Comparison of ENCODE assay signal across 19 mouse cellular contexts in the genomic region with DNA sequence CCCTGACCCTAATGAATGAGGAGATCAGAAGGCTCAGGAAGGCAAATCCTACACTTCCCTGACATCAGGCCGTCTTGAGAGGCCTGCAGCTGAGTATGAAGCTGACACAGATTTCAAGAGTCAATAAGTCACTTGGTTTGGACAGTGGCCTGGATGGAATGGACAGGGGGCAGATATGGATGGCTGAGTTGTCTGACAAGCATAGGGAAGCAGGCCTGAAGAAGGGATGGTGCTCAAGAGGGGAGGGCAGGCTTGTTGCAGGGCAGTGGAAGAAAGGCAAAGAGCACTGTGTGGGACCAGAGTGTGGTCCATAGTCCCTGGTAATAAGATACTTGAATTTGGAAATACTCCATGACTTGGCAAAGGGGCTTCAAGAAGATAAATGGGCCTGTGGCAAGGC. TPM values are rescaled to one million over a fixed set of nuclear protein-coding genes. Genes with fewer than 3 reads are reported as not detected.
"Had no signal": no experiment of that assay in that cellular context is flagged by ENCODE, and none has a peak within 500 bp of the region (broad histone marks: within the 10 kb centered on the region; RNA-seq: fewer than 3 reads in every experiment).

No protein-coding gene starts in this region.

- H3K27me3 ChIP-seq: lung, embryonic 15.5 days; midbrain, embryonic 13.5 days; midbrain, embryonic 15.5 days; neural tube, embryonic 12.5 days; stomach, embryonic 15.5 days had no signal

- ATAC-seq: lung, postnatal 0 days; midbrain, embryonic 13.5 days; midbrain, embryonic 15.5 days had no signal

- H3K9ac ChIP-seq: lung, embryonic 15.5 days; midbrain, embryonic 13.5 days; midbrain, embryonic 15.5 days; neural tube, embryonic 12.5 days; stomach, embryonic 15.5 days had no signal

- H3K4me2 ChIP-seq: lung, embryonic 15.5 days; midbrain, embryonic 11.5 days; midbrain, embryonic 13.5 days; midbrain, embryonic 15.5 days; neural tube, embryonic 12.5 days; stomach, embryonic 15.5 days had no signal

- H3K4me1 ChIP-seq: lung, embryonic 15.5 days; midbrain, embryonic 13.5 days; midbrain, embryonic 15.5 days; neural tube, embryonic 12.5 days; stomach, embryonic 15.5 days had no signal

- DNase-seq: lung, adult 2 months; lung, postnatal 14 days; lung, postnatal 36 days; right cerebral cortex, postnatal 14 days; thymus, adult 2 months; thymus, postnatal 25 days; thymus, postnatal 4 days had no signal

- H3K27ac ChIP-seq: lung, embryonic 15.5 days; macrophage; midbrain, embryonic 13.5 days; midbrain, embryonic 15.5 days; neural tube, embryonic 12.5 days; stomach, embryonic 15.5 days; stomach, postnatal 0 days had no signal

- H3K4me3 ChIP-seq: lung, embryonic 15.5 days; megakaryocyte, embryonic 14.5 days; midbrain, embryonic 13.5 days; midbrain, embryonic 15.5 days; neural tube, embryonic 12.5 days; stomach, embryonic 15.5 days had no signal

- H3K36me3 ChIP-seq: lung, embryonic 15.5 days; midbrain, embryonic 13.5 days; midbrain, embryonic 15.5 days; neural tube, embryonic 12.5 days; stomach, embryonic 15.5 days had no signal

- H3K9me3 ChIP-seq: lung, embryonic 15.5 days; midbrain, embryonic 13.5 days; midbrain, embryonic 15.5 days; stomach, embryonic 15.5 days had no signal

RNA-seq across cellular contexts. Expression of a gene that starts 2.4 kb away (rescaled TPM):
- polyA plus RNA-seq: lung, embryonic 15.5 days; lung, postnatal 0 days; macrophage; midbrain, embryonic 11.5 days; midbrain, embryonic 13.5 days; midbrain, embryonic 15.5 days; neural tube, embryonic 12.5 days; neural tube, embryonic 14.5 days; stomach, postnatal 0 days had no signal

RNA-seq across cellular contexts. Expression of a gene that starts 8.7 kb away (rescaled TPM):
- polyA plus RNA-seq: lung, adult 2 months; lung, embryonic 15.5 days; lung, postnatal 0 days; macrophage; midbrain, embryonic 11.5 days; neural tube, embryonic 12.5 days; neural tube, embryonic 14.5 days; stomach, embryonic 15.5 days had no signal

RNA-seq across cellular contexts. Expression of a gene that starts 8.7 kb away (rescaled TPM):
- polyA plus RNA-seq: lung, embryonic 15.5 days; lung, postnatal 0 days; macrophage; midbrain, embryonic 11.5 days; midbrain, embryonic 13.5 days; midbrain, embryonic 15.5 days; midbrain, postnatal 0 days; neural tube, embryonic 12.5 days; neural tube, embryonic 14.5 days; stomach, embryonic 15.5 days; stomach, postnatal 0 days had no signal

RNA-seq across cellular contexts. Expression of a gene that starts 39.5 kb away (rescaled TPM):
- polyA plus RNA-seq: lung, postnatal 0 days; macrophage; midbrain, embryonic 11.5 days; midbrain, embryonic 13.5 days; midbrain, embryonic 15.5 days; neural tube, embryonic 12.5 days; neural tube, embryonic 14.5 days; stomach, postnatal 0 days had no signal
